Mouse (Mus musculus): Measurements from ENCODE around the gene Ahsg. TPM values are rescaled to one million over a fixed set of nuclear protein-coding genes. Genes with fewer than 3 reads are reported as not detected.

Gene Ahsg
- polyA plus RNA-seq, 1 experiment from 2014 or later = not detected

- no peaks in the 10 kb centered on the region for H3K4me1 ChIP-seq (replicated peaks; ENCODE audit: control insufficient read depth, insufficient read depth, low read length)
- no peaks in the 10 kb centered on the region for H3K36me3 ChIP-seq (replicated peaks; ENCODE audit: control insufficient read depth, insufficient read depth)
- no peak for ATAC-seq (ENCODE audit: low FRiP score)
- no peak overlapping the region for H3K4me3 ChIP-seq (replicated peaks; ENCODE audit: low read length)
- no peak for DNase-seq (ENCODE audit: low spot score)
- no peak overlapping the region for H3K4me2 ChIP-seq (replicated peaks)
- WGBS = 79% methylated on average over 3 of the region's 3 CpGs
- no peaks in the 10 kb centered on the region for H3K9me3 ChIP-seq (ENCODE audit: control insufficient read depth, low read length)
- H3K9ac ChIP-seq = no peak overlapping the region
- no peak overlapping the region for H3K27ac ChIP-seq
- no peaks in the 10 kb centered on the region for H3K27me3 ChIP-seq (ENCODE audit: control insufficient read depth, insufficient read depth, low read length)
These were observed 10.2 kb downstream of the Ahsg start for GRCm38 (mm10) chr16:22901326-22901725.

- ATAC-seq (ENCODE audit: low FRiP score) = no peak
- Histone ChIP-seq H3K27me3 (ENCODE audit: control insufficient read depth, insufficient read depth, low read length) (no peaks in the 10 kb centered on the region), H3K4me1 (replicated peaks; ENCODE audit: control insufficient read depth, insufficient read depth, low read length) (no peaks in the 10 kb centered on the region), H3K9ac (no peak overlapping the region), H3K9me3 (ENCODE audit: control insufficient read depth, low read length) (no peaks in the 10 kb centered on the region), H3K27ac (no peak overlapping the region), H3K4me3 (replicated peaks; ENCODE audit: low read length) (no peak overlapping the region), H3K4me2 (replicated peaks) (no peak overlapping the region), H3K36me3 (replicated peaks; ENCODE audit: control insufficient read depth, insufficient read depth) (no peaks in the 10 kb centered on the region)
- WGBS = 93% methylated on average over 6 of the region's 6 CpGs
- DNase-seq (ENCODE audit: low spot score) = no peak
These were observed 18.2 kb downstream of the Ahsg start for GRCm38 (mm10) chr16:22909290-22909689.

- H3K27ac ChIP-seq = no peak overlapping the region
- H3K27me3 ChIP-seq (ENCODE audit: control insufficient read depth, insufficient read depth, low read length) = no peaks in the 10 kb centered on the region
- no peak overlapping the region for H3K9ac ChIP-seq
- DNase-seq (ENCODE audit: low spot score) (no peak), ATAC-seq (ENCODE audit: low FRiP score) (no peak)
- no peaks in the 10 kb centered on the region for H3K36me3 ChIP-seq (replicated peaks; ENCODE audit: control insufficient read depth, insufficient read depth)
- no peaks in the 10 kb centered on the region for H3K9me3 ChIP-seq (ENCODE audit: control insufficient read depth, low read length)
- H3K4me1 ChIP-seq (replicated peaks; ENCODE audit: control insufficient read depth, insufficient read depth, low read length) = no peaks in the 10 kb centered on the region
- 84% methylated on average over 3 of the region's 3 CpGs for WGBS
- H3K4me2 ChIP-seq (replicated peaks) = no peak overlapping the region
- no peak overlapping the region for H3K4me3 ChIP-seq (replicated peaks; ENCODE audit: low read length)
These were observed 20.9 kb downstream of the Ahsg start for GRCm38 (mm10) chr16:22911986-22912385.

GRCm38 (mm10) chr16:22912886-22913285, 21.8 kb downstream of the Ahsg start:
- no peak overlapping the region for H3K4me3 ChIP-seq (replicated peaks; ENCODE audit: low read length)
- H3K9ac ChIP-seq = no peak overlapping the region
- no peak overlapping the region for H3K4me2 ChIP-seq (replicated peaks)
- H3K27ac ChIP-seq = no peak overlapping the region
- DNase-seq (ENCODE audit: low spot score) = no peak
- ATAC-seq (ENCODE audit: low FRiP score) = no peak
- H3K36me3 ChIP-seq (replicated peaks; ENCODE audit: control insufficient read depth, insufficient read depth) = no peaks in the 10 kb centered on the region
- H3K4me1 ChIP-seq (replicated peaks; ENCODE audit: control insufficient read depth, insufficient read depth, low read length) = no peaks in the 10 kb centered on the region
- no peaks in the 10 kb centered on the region for H3K27me3 ChIP-seq (ENCODE audit: control insufficient read depth, insufficient read depth, low read length)
- H3K9me3 ChIP-seq (ENCODE audit: control insufficient read depth, low read length) = no peaks in the 10 kb centered on the region
- 83% methylated on average over 6 of the region's 6 CpGs for WGBS

- Histone ChIP-seq H3K4me3 (replicated peaks; ENCODE audit: low read length) (no peak overlapping the region), H3K27ac (no peak overlapping the region), H3K4me1 (replicated peaks; ENCODE audit: control insufficient read depth, insufficient read depth, low read length) (no peaks in the 10 kb centered on the region), H3K9ac (no peak overlapping the region), H3K4me2 (replicated peaks) (no peak overlapping the region), H3K36me3 (replicated peaks; ENCODE audit: control insufficient read depth, insufficient read depth) (no peaks in the 10 kb centered on the region), H3K27me3 (ENCODE audit: control insufficient read depth, insufficient read depth, low read length) (no peaks in the 10 kb centered on the region), H3K9me3 (ENCODE audit: control insufficient read depth, low read length) (no peaks in the 10 kb centered on the region)
- ATAC-seq (ENCODE audit: low FRiP score) (no peak), DNase-seq (ENCODE audit: low spot score) (no peak)
These were observed 23.2 kb downstream of the Ahsg start for GRCm38 (mm10) chr16:22914276-22914675.

GRCm38 (mm10) chr16:22918034-22918433, 27.0 kb downstream of the Ahsg start, which contains the start of gene Fetub:
Fetub (plus strand) TSS chr16:22918334.
- Histone ChIP-seq H3K9me3 (ENCODE audit: control insufficient read depth, low read length) (no peaks in the 10 kb centered on the region), H3K4me2 (replicated peaks) (no peak within 1 kb of the TSS), H3K9ac (no peak within 1 kb of the TSS), H3K4me3 (replicated peaks; ENCODE audit: low read length) (no peak within 1 kb of the TSS), H3K4me1 (replicated peaks; ENCODE audit: control insufficient read depth, insufficient read depth, low read length) (no peaks in the 10 kb centered on the region), H3K27ac (no peak within 1 kb of the TSS), H3K27me3 (ENCODE audit: control insufficient read depth, insufficient read depth, low read length) (no peaks in the 10 kb centered on the region), H3K36me3 (replicated peaks; ENCODE audit: control insufficient read depth, insufficient read depth) (no peaks in the 10 kb centered on the region)
- 96% methylated on average over 5 of the region's 5 CpGs for WGBS
- DNase-seq (ENCODE audit: low spot score) (no peak), ATAC-seq (ENCODE audit: low FRiP score) (no peak)

- 78% methylated on average over 15 of the region's 15 CpGs for WGBS
- H3K27me3 ChIP-seq (ENCODE audit: control insufficient read depth, insufficient read depth, low read length) = no peaks in the 10 kb centered on the region
- no peak overlapping the region for H3K4me2 ChIP-seq (replicated peaks)
- no peak overlapping the region for H3K4me3 ChIP-seq (replicated peaks; ENCODE audit: low read length)
- H3K27ac ChIP-seq = no peak overlapping the region
- no peaks in the 10 kb centered on the region for H3K36me3 ChIP-seq (replicated peaks; ENCODE audit: control insufficient read depth, insufficient read depth)
- H3K9me3 ChIP-seq (ENCODE audit: control insufficient read depth, low read length) = no peaks in the 10 kb centered on the region
- DNase-seq (ENCODE audit: low spot score) = no peak
- no peaks in the 10 kb centered on the region for H3K4me1 ChIP-seq (replicated peaks; ENCODE audit: control insufficient read depth, insufficient read depth, low read length)
- no peak for ATAC-seq (ENCODE audit: low FRiP score)
- no peak overlapping the region for H3K9ac ChIP-seq
These were observed 27.7 kb downstream of the Ahsg start for GRCm38 (mm10) chr16:22918664-22919312.

GRCm38 (mm10) chr16:22919971-22920854, 29.1 kb downstream of the Ahsg start:
- WGBS = 73% methylated on average over 18 of the region's 18 CpGs
- Histone ChIP-seq H3K9me3 (ENCODE audit: control insufficient read depth, low read length) (no peaks in the 10 kb centered on the region), H3K9ac (no peak overlapping the region), H3K4me1 (replicated peaks; ENCODE audit: control insufficient read depth, insufficient read depth, low read length) (no peaks in the 10 kb centered on the region), H3K27me3 (ENCODE audit: control insufficient read depth, insufficient read depth, low read length) (no peaks in the 10 kb centered on the region), H3K36me3 (replicated peaks; ENCODE audit: control insufficient read depth, insufficient read depth) (no peaks in the 10 kb centered on the region), H3K4me2 (replicated peaks) (no peak overlapping the region), H3K27ac (no peak overlapping the region), H3K4me3 (replicated peaks; ENCODE audit: low read length) (no peak overlapping the region)
- ATAC-seq (ENCODE audit: low FRiP score) (no peak), DNase-seq (ENCODE audit: low spot score) (no peak)

GRCm38 (mm10) chr16:22921761-22922160, 30.7 kb downstream of the Ahsg start:
- Histone ChIP-seq H3K9ac (no peak overlapping the region), H3K4me2 (replicated peaks) (no peak overlapping the region), H3K9me3 (ENCODE audit: control insufficient read depth, low read length) (no peaks in the 10 kb centered on the region), H3K4me1 (replicated peaks; ENCODE audit: control insufficient read depth, insufficient read depth, low read length) (no peaks in the 10 kb centered on the region), H3K27me3 (ENCODE audit: control insufficient read depth, insufficient read depth, low read length) (no peaks in the 10 kb centered on the region), H3K4me3 (replicated peaks; ENCODE audit: low read length) (no peak overlapping the region), H3K27ac (no peak overlapping the region), H3K36me3 (replicated peaks; ENCODE audit: control insufficient read depth, insufficient read depth) (no peaks in the 10 kb centered on the region)
- no peak for ATAC-seq (ENCODE audit: low FRiP score)
- 96% methylated on average over 5 of the region's 5 CpGs for WGBS
- DNase-seq (ENCODE audit: low spot score) = no peak
